Mouse (Mus musculus) midbrain, embryonic 12.5 days (tissue): Measurements from ENCODE around the gene Glyr1. TPM values are rescaled to one million over a fixed set of nuclear protein-coding genes. Genes with fewer than 3 reads are reported as not detected.

ENCODE experiments used
- ATAC-seq: fragments of 200-750 bp; cut with Nextera tagmentation; 2 replicates; pipeline ENCODE4 v1.8.0; 2017; ENCODE audit warnings: low read depth, moderate TSS enrichment, moderate library complexity; ENCODE audit not compliant: low FRiP score
- H3K27ac ChIP-seq: fragments of 300-500 bp; sonication (generic); replicated peaks from 2 replicates; pipeline ENCODE4 v1.5.1; 2016; ENCODE audit warnings: mild to moderate bottlenecking
- H3K27me3 ChIP-seq: fragments of 300-500 bp; sonication (generic); 2 replicates; pipeline ENCODE4 v1.6.1; 2016; ENCODE audit warnings: mild to moderate bottlenecking
- H3K36me3 ChIP-seq: fragments of 300-500 bp; sonication (generic); 2 replicates; pipeline ENCODE4 v1.6.1; 2016
- H3K4me1 ChIP-seq: fragments of 300-500 bp; sonication (generic); 2 replicates; pipeline ENCODE4 v1.6.1; 2016
- H3K4me2 ChIP-seq: fragments of 300-500 bp; sonication (generic); replicated peaks from 2 replicates; pipeline ENCODE4 v1.6.1; 2016; ENCODE audit warnings: mild to moderate bottlenecking, moderate library complexity
- H3K4me3 ChIP-seq: fragments of 300-500 bp; sonication (generic); 2 replicates; pipeline ENCODE4 v1.5.1; 2016; ENCODE audit warnings: mild to moderate bottlenecking
- H3K9ac ChIP-seq: fragments of 300-500 bp; sonication (generic); replicated peaks from 2 replicates; pipeline ENCODE4 v1.6.1; 2016; ENCODE audit warnings: mild to moderate bottlenecking, moderate library complexity
- H3K9me3 ChIP-seq: fragments of 300-500 bp; sonication (generic); 2 replicates; pipeline ENCODE4 v1.6.1; 2016; ENCODE audit warnings: mild to moderate bottlenecking
- WGBS: fragments of 180-500 bp; shearing (Covaris S2); methylation state at CpG from one replicate; pipeline ENCODE4 v1.1.7; 2016; 5-methylcytosine and 5-hydroxymethylcytosine counted together
- polyA plus RNA-seq: library from polyadenylated mRNA; unstranded; fragments of >200 nt; fragmentation: Nextera tagmentation; extraction: Ambion mirVana; gene quantifications from 2 replicates; pipeline ENCODE4 v1.2.1, GENCODE M21; 2016

Glyr1 gene
- polyA plus RNA-seq, 1 experiment from 2014 or later, result 235 TPM

GRCm38 (mm10) chr16:5049182-5049773 lies 385 bp downstream of the Glyr1 start:
- H3K36me3 ChIP-seq, result peaks cover 40% of the 10 kb centered on the region
- peak; percentile 69 for ATAC-seq
- WGBS, result under 1% methylated on average over 38 of the region's 38 CpGs

GRCm38 (mm10) chr16:5045322-5045721 lies 4.3 kb downstream of the Glyr1 start:
- peaks cover 16% of the 10 kb centered on the region for H3K4me1 ChIP-seq
- WGBS, result 98% methylated on average over 3 of the region's 3 CpGs
- H3K4me2 ChIP-seq, result no peak overlapping the region
- H3K36me3 ChIP-seq, result peaks cover 71% of the 10 kb centered on the region
- H3K27me3 ChIP-seq, result no peaks in the 10 kb centered on the region
- H3K4me3 ChIP-seq, result no peak overlapping the region
- ATAC-seq, result no peak
- no peak overlapping the region for H3K27ac ChIP-seq
- H3K9me3 ChIP-seq, result no peaks in the 10 kb centered on the region
- no peak overlapping the region for H3K9ac ChIP-seq

More at GRCm38 (mm10) chr16:5049182-5049773, 385 bp downstream of the Glyr1 start:
- H3K4me3 ChIP-seq, result peak overlapping the region; percentile 99
- peaks cover 26% of the 10 kb centered on the region for H3K4me1 ChIP-seq
- H3K4me2 ChIP-seq, result peak overlapping the region; percentile 89
- H3K9ac ChIP-seq, result peak overlapping the region; percentile 89
- no peaks in the 10 kb centered on the region for H3K9me3 ChIP-seq
- H3K27me3 ChIP-seq, result no peaks in the 10 kb centered on the region
- H3K27ac ChIP-seq, result peak overlapping the region; percentile 98

- H3K27ac ChIP-seq, result no peak overlapping the region
- H3K27me3 ChIP-seq, result no peaks in the 10 kb centered on the region
- H3K9me3 ChIP-seq, result no peaks in the 10 kb centered on the region
- H3K4me1 ChIP-seq, result no peaks in the 10 kb centered on the region
- ATAC-seq, result no peak
- no peak overlapping the region for H3K4me3 ChIP-seq
- WGBS, result 89% methylated on average over 5 of the region's 5 CpGs
- no peak overlapping the region for H3K4me2 ChIP-seq
- H3K36me3 ChIP-seq, result peaks cover 93% of the 10 kb centered on the region
- no peak overlapping the region for H3K9ac ChIP-seq
Observed at GRCm38 (mm10) chr16:5036649-5037234, 12.9 kb downstream of the Glyr1 start.

GRCm38 (mm10) chr16:5035591-5035990 lies 14.1 kb downstream of the Glyr1 start:
- WGBS, result 96% methylated on average over 3 of the region's 3 CpGs
- no peak overlapping the region for H3K9ac ChIP-seq
- ATAC-seq, result no peak

GRCm38 (mm10) chr16:5029847-5030246 lies 19.8 kb downstream of the Glyr1 start:
- Histone ChIP-seq H3K4me2 (no peak overlapping the region), H3K27me3 (no peaks in the 10 kb centered on the region), H3K9me3 (no peaks in the 10 kb centered on the region), H3K9ac (no peak overlapping the region), H3K4me1 (no peaks in the 10 kb centered on the region), H3K4me3 (no peak overlapping the region), H3K27ac (no peak overlapping the region), H3K36me3 (peaks cover 98% of the 10 kb centered on the region)
- 73% methylated on average over 2 of the region's 2 CpGs for WGBS
- no peak for ATAC-seq

More at GRCm38 (mm10) chr16:5035591-5035990, 14.1 kb downstream of the Glyr1 start:
- H3K9me3 ChIP-seq, result no peaks in the 10 kb centered on the region
- H3K27ac ChIP-seq, result no peak overlapping the region
- peaks cover 94% of the 10 kb centered on the region for H3K36me3 ChIP-seq
- H3K4me2 ChIP-seq, result no peak overlapping the region
- no peaks in the 10 kb centered on the region for H3K4me1 ChIP-seq
- H3K27me3 ChIP-seq, result no peaks in the 10 kb centered on the region
- no peak overlapping the region for H3K4me3 ChIP-seq

- H3K27me3 ChIP-seq, result no peaks in the 10 kb centered on the region
- H3K4me2 ChIP-seq, result no peak overlapping the region
- no peak overlapping the region for H3K27ac ChIP-seq
- H3K36me3 ChIP-seq, result peaks cover 97% of the 10 kb centered on the region
- no peak overlapping the region for H3K4me3 ChIP-seq
- no peak overlapping the region for H3K9ac ChIP-seq
- no peaks in the 10 kb centered on the region for H3K4me1 ChIP-seq
- H3K9me3 ChIP-seq, result no peaks in the 10 kb centered on the region
- no peak for ATAC-seq
- 94% methylated on average over 3 of the region's 3 CpGs for WGBS
Observed at GRCm38 (mm10) chr16:5024021-5024420, 25.6 kb downstream of the Glyr1 start.

- 93% methylated on average over 4 of the region's 4 CpGs for WGBS
- peaks cover 61% of the 10 kb centered on the region for H3K36me3 ChIP-seq
Observed at GRCm38 (mm10) chr16:5014578-5014977, 35.1 kb downstream of the Glyr1 start.

GRCm38 (mm10) chr16:5013054-5013838 lies 36.4 kb downstream of the Glyr1 start, which contains the start of gene Rogdi:
Gene Rogdi (minus strand): TSS chr16:5013553.
- Histone ChIP-seq H3K9me3 (no peaks in the 10 kb centered on the region), H3K27ac (peak within 1 kb of the TSS; percentile 66), H3K4me2 (peak within 1 kb of the TSS; percentile 79), H3K36me3 (peaks cover 53% of the 10 kb centered on the region), H3K4me3 (peak within 1 kb of the TSS; percentile 54), H3K4me1 (peaks cover 23% of the 10 kb centered on the region), H3K27me3 (no peaks in the 10 kb centered on the region), H3K9ac (peak within 1 kb of the TSS; percentile 59)
- ATAC-seq, result peak; percentile 100
- WGBS, result 1% methylated on average over 63 of the region's 63 CpGs

More at GRCm38 (mm10) chr16:5014578-5014977, 35.1 kb downstream of the Glyr1 start:
- no peaks in the 10 kb centered on the region for H3K27me3 ChIP-seq
- H3K27ac ChIP-seq, result peak overlapping the region; percentile 20; the same call in 1 of the 2 replicates
- peaks cover 23% of the 10 kb centered on the region for H3K4me1 ChIP-seq
- H3K4me3 ChIP-seq, result no peak overlapping the region
- H3K9ac ChIP-seq, result no peak overlapping the region
- ATAC-seq, result no peak
- no peak overlapping the region for H3K4me2 ChIP-seq
- H3K9me3 ChIP-seq, result no peaks in the 10 kb centered on the region

GRCm38 (mm10) chr16:5012036-5013005 lies 37.3 kb downstream of the Glyr1 start:
- H3K9me3 ChIP-seq, result no peaks in the 10 kb centered on the region
- H3K9ac ChIP-seq, result peak overlapping the region; percentile 59
- 55% methylated on average over 13 of the region's 13 CpGs for WGBS
- H3K4me1 ChIP-seq, result peaks cover 23% of the 10 kb centered on the region
- H3K36me3 ChIP-seq, result peaks cover 44% of the 10 kb centered on the region
- peak overlapping the region; percentile 79 for H3K4me2 ChIP-seq
- H3K27me3 ChIP-seq, result no peaks in the 10 kb centered on the region
- peak overlapping the region; percentile 54 for H3K4me3 ChIP-seq
- no peak for ATAC-seq
- peak overlapping the region; percentile 66; the same call in 1 of the 2 replicates for H3K27ac ChIP-seq

GRCm38 (mm10) chr16:5011285-5011684 lies 38.4 kb downstream of the Glyr1 start:
- no peak for ATAC-seq
- H3K4me2 ChIP-seq, result no peak overlapping the region
- H3K9me3 ChIP-seq, result no peaks in the 10 kb centered on the region
- no peak overlapping the region for H3K9ac ChIP-seq
- H3K36me3 ChIP-seq, result peaks cover 34% of the 10 kb centered on the region
- H3K27me3 ChIP-seq, result no peaks in the 10 kb centered on the region
- H3K4me3 ChIP-seq, result no peak overlapping the region
- H3K4me1 ChIP-seq, result peaks cover 23% of the 10 kb centered on the region
- 83% methylated on average over 7 of the region's 7 CpGs for WGBS
- H3K27ac ChIP-seq, result no peak overlapping the region

GRCm38 (mm10) chr16:5010371-5010935 lies 39.2 kb downstream of the Glyr1 start:
- Histone ChIP-seq H3K4me3 (no peak overlapping the region), H3K9ac (0 out of 2 replicates have a peak overlapping the region, but pooled peaks have one; percentile 37), H3K4me2 (no peak overlapping the region), H3K4me1 (peaks cover 23% of the 10 kb centered on the region), H3K27ac (no peak overlapping the region), H3K36me3 (peaks cover 26% of the 10 kb centered on the region), H3K27me3 (no peaks in the 10 kb centered on the region), H3K9me3 (no peaks in the 10 kb centered on the region)
- WGBS, result 88% methylated on average over 10 of the region's 10 CpGs
- no peak for ATAC-seq
